Mouse (Mus musculus) thymus, adult 2 months (tissue): ENCODE measurements around the gene 2200002D01Rik.

ENCODE experiments used
- CTCF ChIP-seq: fragments of 200-500 bp; IDR thresholded peaks from 2 replicates; pipeline ENCODE4 v1.5.1; 2012; ENCODE audit warnings: mild to moderate bottlenecking, control low read depth, low read length, moderate library complexity, borderline replicate concordance; ENCODE audit not compliant: control insufficient read depth, poor library complexity, insufficient read depth; ENCODE audit errors: extremely low read depth
- POLR2A ChIP-seq: fragments of 200-500 bp; IDR thresholded peaks from 2 replicates; pipeline ENCODE4 v1.6.1; 2012; ENCODE audit warnings: mild to moderate bottlenecking, low read length, control low read depth, moderate library complexity; ENCODE audit not compliant: control insufficient read depth, poor library complexity, insufficient read depth; ENCODE audit errors: extremely low read depth

DNA sequence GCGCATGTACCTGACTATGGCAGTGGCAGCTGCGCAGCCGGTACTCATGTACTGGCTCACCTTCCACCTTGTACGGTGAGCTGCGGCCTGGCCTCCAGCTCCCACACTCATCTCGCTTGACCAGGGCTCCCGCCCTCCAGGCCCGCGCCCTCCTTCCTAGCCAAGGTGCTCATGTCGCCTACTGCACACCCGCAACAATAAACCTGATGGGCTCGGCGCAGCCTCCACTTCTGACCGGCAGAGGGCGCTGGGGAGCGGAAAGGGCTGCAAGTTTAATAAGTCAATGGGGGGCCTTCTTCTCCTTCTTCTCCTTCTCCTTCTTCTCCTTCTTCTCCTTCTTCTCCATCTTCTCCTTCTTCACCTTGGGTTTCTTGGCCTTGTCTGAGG, 959 bp downstream of the 2200002D01Rik start:
- TF ChIP-seq CTCF (peak; percentile 90), POLR2A (no peak)
